ENCODE assay signal across 9 mouse cellular contexts in genomic region chr7:49267621-49268325, GRCm38 (mm10).
DNase-seq lines count a peak whose midpoint lies in the region; ATAC-seq and TF ChIP-seq lines count a peak whose summit lies in the region.
"Had no signal": no experiment of that assay in that cellular context is flagged by ENCODE, and none has a peak within 500 bp of the region (broad histone marks: within the 10 kb centered on the region; RNA-seq: fewer than 3 reads in every experiment).

No protein-coding gene starts in this region.

- H3K27me3 ChIP-seq in embryonic facial prominence, embryonic 14.5 days (replicated peaks; ENCODE audit: control insufficient read depth, insufficient read depth, low read length) = no peaks in the 10 kb centered on the region
- peaks cover 12% of the 10 kb centered on the region for H3K27me3 ChIP-seq in embryonic facial prominence, embryonic 10.5 days (replicated peaks; ENCODE audit: low read depth, poor library complexity, severe bottlenecking)

- no peak overlapping the region for H3K27ac ChIP-seq in embryonic facial prominence, embryonic 14.5 days (replicated peaks; ENCODE audit: low read depth, low read length)
- no peak overlapping the region for H3K27ac ChIP-seq in embryonic facial prominence, embryonic 10.5 days (replicated peaks)
- peak overlapping the region; percentile 91 for H3K27ac ChIP-seq in layer of hippocampus, adult 2 months

- TF ChIP-seq CTCF in layer of hippocampus, adult 2 months (conservative IDR thresholded peaks at IDR 0.05) = no peak

- peak; percentile 51; the same call in 1 of the 2 replicates for ATAC-seq in embryonic facial prominence, embryonic 14.5 days (ENCODE audit: low read depth)

- H3K4me3 ChIP-seq in embryonic facial prominence, embryonic 14.5 days (ENCODE audit: low read depth, low read length) = no peak overlapping the region
- H3K4me3 ChIP-seq in embryonic facial prominence, embryonic 10.5 days = no peak overlapping the region
- H3K4me3 ChIP-seq in layer of hippocampus, adult 2 months = no peak overlapping the region; the same call in 1 of the 2 replicates

- H3K36me3 ChIP-seq in embryonic facial prominence, embryonic 14.5 days (ENCODE audit: control insufficient read depth, insufficient read depth, low read length) = no peaks in the 10 kb centered on the region
- H3K36me3 ChIP-seq in embryonic facial prominence, embryonic 10.5 days (replicated peaks) = no peaks in the 10 kb centered on the region

- no peaks in the 10 kb centered on the region for H3K9me3 ChIP-seq in embryonic facial prominence, embryonic 14.5 days (ENCODE audit: control insufficient read depth, low read length)
- no peaks in the 10 kb centered on the region for H3K9me3 ChIP-seq in embryonic facial prominence, embryonic 10.5 days

- no peak overlapping the region for H3K4me2 ChIP-seq in embryonic facial prominence, embryonic 14.5 days (ENCODE audit: low read depth, low read length)
- H3K4me2 ChIP-seq: lung, embryonic 14.5 days had no signal

- DNase-seq in embryonic facial prominence, embryonic 14.5 days (ENCODE audit: low spot score) = peak; percentile 52
- DNase-seq in embryonic facial prominence, embryonic 10.5 days (ENCODE audit: low spot score) = no peak
- no peak for DNase-seq in layer of hippocampus, adult 2 months (ENCODE audit: low spot score in 2 of 2)
- no peak for DNase-seq in layer of hippocampus, postnatal 36 days
- DNase-seq in heart, postnatal 4 days = peak; percentile 32
- peak; percentile 38 for DNase-seq in right cerebral cortex, postnatal 4 days
- DNase-seq in adrenal gland, adult 18-20 months (ENCODE audit: low spot score in 2 of 2) = no peak
- DNase-seq in spleen, postnatal 14 days (ENCODE audit: low spot score in 2 of 2) = no peak
- DNase-seq: lung, embryonic 14.5 days had no signal

- H3K9ac ChIP-seq in embryonic facial prominence, embryonic 14.5 days (ENCODE audit: low read depth, low read length) = no peak overlapping the region
- H3K9ac ChIP-seq: lung, embryonic 14.5 days had no signal

- H3K4me1 ChIP-seq in embryonic facial prominence, embryonic 14.5 days (ENCODE audit: control insufficient read depth, insufficient read depth, low read length) = peaks cover 13% of the 10 kb centered on the region; the same call in 1 of the 2 replicates
- peaks cover 2% of the 10 kb centered on the region for H3K4me1 ChIP-seq in embryonic facial prominence, embryonic 10.5 days

- WGBS in embryonic facial prominence, embryonic 14.5 days = 60% methylated on average over 12 of the region's 12 CpGs
- WGBS in embryonic facial prominence, embryonic 10.5 days = 89% methylated on average over 12 of the region's 12 CpGs

Comparison
In these comparisons a context has a peak if more than half of its experiments do, and no peak if none do; other contexts are left out.
1. DNase-seq: peak in embryonic facial prominence, embryonic 14.5 days (single experiment), heart, postnatal 4 days (single experiment) and right cerebral cortex, postnatal 4 days (single experiment); none in embryonic facial prominence, embryonic 10.5 days (single experiment), layer of hippocampus, adult 2 months (0 of 2), layer of hippocampus, postnatal 36 days (0 of 2), adrenal gland, adult 18-20 months (0 of 2) and spleen, postnatal 14 days (0 of 2).